Mouse (Mus musculus): ENCODE results near the gene Ckap2l. TPM values are rescaled to one million over a fixed set of nuclear protein-coding genes. Genes with fewer than 3 reads are reported as not detected.

Gene Ckap2l
- total RNA-seq, 2 experiments from 2014 or later, result 0.47 to 0.69 TPM

DNA sequence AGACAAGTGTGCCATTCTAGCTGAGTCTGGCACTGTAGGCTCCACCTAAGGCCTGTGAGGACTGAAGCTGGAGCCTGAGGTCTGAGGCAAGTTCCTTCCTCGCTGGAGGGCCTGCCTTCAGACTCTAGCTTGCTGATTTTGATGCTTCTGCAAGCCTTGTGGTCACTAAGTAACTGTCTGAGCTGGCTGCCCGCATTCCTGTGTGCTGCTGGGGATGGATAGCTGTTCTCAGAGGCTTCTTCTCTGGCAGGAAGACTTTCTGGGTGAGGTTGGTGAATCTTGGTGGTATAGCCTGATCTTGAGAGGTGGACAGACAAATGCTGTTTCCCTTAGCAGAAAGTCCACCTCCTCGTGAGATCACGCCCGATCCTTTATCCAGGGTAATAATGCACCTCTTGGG, 29.3 kb downstream of the Ckap2l start:
- intact Hi-C loops (cut with DNase I), result no loop called here
- DNase-seq, result no peak

DNA sequence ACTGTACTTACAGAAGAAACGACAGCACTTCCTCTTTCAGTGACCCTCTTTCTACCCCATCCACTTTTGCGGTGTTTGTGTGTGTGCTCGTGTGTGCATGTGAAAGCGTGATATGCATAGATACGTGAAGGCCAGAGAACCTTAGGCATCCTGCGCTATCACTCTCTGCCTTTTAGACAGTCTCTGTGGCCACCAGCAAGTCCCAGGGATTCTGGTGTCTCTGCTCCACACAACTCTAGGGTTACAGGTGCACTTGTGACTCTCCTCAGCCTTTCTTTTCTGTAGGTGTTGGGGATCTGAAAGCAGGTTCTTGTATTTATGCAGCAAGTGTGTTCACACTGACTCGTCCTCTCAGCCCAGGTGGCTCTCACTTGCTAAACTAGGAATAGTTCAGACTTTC, 31.7 kb downstream of the Ckap2l start:
- DNase-seq, result no peak
- intact Hi-C loops (cut with DNase I), result no loop called here

DNA sequence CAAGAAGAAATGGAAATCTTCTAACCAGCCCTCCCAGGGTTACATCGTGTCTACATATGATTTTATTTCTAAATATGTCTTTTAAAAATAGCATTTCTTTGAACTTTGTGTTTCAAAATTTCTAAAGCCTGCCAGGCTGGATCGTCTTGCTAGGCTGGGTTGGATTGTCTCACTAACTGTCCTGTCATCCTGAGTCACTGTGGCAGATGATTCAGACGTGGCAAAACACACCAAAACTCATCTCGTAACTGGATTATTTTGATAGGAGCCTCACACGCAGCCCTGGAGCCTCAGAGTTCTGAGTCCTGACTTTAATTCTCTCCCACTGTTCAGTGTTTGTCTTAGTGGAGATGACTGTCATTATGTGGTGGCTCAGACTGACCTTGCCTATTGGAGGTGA, 33.9 kb downstream of the Ckap2l start:
- no peak for DNase-seq
- intact Hi-C loops (cut with DNase I), result no loop called here

DNA sequence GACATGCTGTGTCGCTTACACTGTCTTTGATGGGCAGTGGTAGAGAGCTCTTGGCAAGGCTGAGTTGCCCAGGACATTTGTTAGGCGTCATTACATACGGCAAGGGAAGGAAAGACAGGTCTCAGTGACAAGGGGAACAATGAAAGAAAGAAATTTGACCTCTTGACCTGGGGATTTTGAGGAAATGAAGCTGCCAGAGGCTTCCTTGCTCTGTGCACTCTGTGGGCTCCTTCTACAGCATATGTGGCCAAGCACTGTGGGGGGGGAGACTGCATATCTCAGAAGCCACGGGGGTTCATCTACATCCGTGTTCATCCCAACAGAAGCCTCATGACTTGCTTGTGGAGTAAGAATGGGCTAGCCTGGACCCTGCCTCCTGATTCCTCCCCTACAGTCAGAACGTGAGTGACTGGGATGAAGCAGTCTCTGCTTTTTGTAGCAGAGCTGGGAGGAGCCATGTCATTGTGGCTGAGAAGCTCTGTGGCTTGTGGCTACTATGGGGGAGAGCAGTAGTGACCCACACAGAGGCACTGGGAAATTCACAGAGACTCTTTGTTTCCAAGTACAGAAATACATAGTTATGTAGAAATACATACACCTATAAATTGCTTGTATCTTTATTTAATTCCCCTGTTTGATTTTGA, 35.7 kb downstream of the Ckap2l start:
- no peak for DNase-seq
- intact Hi-C loops (cut with DNase I), result no loop called here

DNA sequence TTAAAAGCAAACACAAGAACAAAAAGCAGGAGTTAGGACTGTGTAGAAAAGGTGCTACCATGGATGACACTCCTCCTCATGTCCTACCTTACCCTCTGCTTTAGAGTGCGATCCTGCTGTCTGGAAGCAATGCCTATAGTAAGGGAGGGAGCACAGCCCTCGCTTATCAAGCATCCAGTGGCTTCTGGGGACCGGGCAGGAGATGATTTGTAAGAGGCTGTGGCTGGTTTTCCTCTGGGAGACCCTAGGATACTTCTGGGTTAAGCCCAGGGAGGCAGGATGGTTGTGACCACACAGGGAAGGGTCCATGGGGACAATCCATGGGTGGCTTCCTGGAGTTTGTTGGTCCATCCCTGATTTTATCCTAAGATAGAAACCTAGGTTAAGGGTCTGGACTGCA, 36.4 kb downstream of the Ckap2l start:
- intact Hi-C loops (cut with DNase I), result no loop called here
- no peak for DNase-seq

DNA sequence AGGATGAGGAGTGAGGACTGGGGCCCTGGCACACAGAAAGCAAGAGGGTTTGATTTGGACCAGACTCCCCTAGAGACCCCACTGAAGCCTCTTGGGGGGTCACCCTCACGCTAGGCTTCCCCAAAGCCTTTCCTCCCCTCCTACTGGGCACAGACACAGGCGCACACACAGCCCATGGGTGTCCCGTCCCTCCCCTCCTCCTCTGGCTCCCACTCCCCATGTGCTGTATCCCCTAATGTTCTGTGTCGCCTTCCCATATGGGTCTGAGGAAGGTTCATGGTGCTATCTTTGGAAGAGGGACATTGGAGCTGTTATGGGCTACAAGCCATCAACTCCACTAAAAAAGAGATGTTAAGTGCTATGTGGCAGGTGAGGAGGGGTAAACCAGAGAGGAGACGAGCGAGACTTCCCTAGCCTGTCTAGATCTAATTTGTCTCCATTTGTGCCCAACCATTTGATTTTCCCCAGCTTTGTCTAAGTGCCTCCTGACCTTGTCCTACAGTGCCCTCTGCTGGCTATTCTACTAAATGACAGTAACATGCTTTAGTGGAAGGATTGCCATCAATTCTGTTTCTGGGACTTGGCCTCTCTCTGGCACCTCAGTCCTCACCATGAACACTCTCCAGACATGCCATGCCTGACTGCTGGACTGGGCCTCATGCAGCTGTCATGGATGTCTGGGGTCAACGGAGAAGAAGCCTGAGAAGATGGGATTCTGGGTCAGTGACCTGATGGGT, 38.4 kb downstream of the Ckap2l start:
- peak in 1 of 2 experiments; percentile 13 for DNase-seq
- intact Hi-C loops (cut with DNase I), result loop anchor here (1.0 to 10.0 kb wide), 2 partner anchors 84 to 314 kb away; partner anchors contain the start of gene Zc3h8

DNA sequence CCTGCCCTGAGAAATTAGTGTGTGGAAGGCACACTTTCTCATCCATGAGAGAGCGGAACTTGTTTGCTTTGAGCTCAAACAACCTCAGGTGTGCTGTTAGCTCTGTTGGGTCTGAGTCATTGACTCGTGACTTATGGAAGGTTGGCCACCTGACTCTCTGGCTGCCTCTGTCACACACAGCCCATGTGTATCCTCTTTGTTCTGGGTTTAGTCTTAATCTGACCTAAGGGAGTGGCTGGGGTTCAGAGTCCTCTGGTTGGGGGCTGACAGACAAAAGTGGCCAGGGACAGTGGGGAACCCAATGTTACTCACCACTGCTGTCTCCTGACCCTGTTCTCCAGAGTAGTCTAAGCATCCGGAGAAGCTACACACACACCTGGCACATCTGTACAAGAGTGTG, 39.0 kb downstream of the Ckap2l start:
- intact Hi-C loops (cut with DNase I), result loop anchor here (10.0 kb wide), 1 partner anchor 313 kb away; the partner anchor contains the start of gene Zc3h8
- DNase-seq, result no peak

DNA sequence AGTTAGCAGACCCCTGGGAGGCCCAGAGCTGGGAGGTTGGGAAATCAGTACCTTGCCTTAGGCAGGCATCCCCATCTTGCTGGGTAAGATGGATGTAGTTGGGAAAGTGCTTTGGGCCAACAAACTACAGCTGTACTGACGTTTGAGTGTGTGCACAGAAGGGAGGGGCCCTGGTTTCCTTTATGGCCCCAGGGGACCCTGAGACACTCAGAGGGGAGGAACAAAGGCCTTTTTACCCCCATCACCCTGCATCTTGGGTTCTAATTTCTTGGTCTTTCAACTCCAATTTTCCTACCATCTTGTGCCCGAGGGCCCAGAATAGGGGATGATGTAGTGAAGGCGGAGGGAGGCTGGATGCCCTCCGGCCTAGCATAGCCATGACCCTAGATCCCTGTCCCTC, 41.0 kb downstream of the Ckap2l start:
- intact Hi-C loops (cut with DNase I), result loop anchor here (10.0 kb wide), 1 partner anchor 311 kb away; the partner anchor contains the start of gene Zc3h8
- DNase-seq, result no peak

DNA sequence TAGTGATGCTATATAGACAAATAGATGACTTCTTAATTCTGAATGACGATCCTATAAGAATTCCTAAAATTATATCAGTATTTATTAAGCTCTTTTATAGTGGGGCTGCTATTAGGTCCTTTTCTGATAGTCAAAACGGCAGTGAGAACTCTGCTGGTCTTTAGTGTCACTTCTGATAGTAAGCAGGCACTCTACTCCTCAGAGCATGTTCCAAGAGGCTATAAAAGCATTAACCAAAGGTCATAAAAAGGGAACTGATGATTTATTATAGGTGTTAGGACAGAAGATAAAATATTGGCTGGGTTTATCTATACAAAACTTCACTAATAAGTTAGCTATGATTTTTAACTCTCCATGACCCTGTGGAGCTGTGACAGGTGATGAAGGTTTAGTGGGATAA, 42.9 kb downstream of the Ckap2l start:
- intact Hi-C loops (cut with DNase I), result loop anchor here (10.0 kb wide), 1 partner anchor 309 kb away; the partner anchor contains the start of gene Zc3h8
- DNase-seq, result no peak

DNA sequence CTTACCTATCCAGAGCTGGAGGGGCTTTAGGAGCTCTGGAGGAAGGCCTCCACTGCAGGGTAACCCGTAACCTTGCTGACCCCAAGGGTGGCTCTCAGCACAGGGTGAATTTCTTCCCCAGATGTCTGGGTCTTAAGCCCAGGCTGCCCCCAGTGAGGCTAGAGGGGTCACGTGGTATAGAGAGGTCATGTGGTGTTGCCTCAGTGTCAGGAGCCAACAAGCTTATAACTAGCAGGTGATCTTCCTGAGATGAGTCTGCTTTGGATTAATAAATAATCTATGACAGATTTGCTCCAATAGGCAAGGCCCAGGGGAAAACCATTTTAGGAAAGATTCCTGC, 43.4 kb downstream of the Ckap2l start:
- intact Hi-C loops (cut with DNase I), result loop anchor here (10.0 kb wide), 1 partner anchor 309 kb away; the partner anchor contains the start of gene Zc3h8
- no peak for DNase-seq

DNA sequence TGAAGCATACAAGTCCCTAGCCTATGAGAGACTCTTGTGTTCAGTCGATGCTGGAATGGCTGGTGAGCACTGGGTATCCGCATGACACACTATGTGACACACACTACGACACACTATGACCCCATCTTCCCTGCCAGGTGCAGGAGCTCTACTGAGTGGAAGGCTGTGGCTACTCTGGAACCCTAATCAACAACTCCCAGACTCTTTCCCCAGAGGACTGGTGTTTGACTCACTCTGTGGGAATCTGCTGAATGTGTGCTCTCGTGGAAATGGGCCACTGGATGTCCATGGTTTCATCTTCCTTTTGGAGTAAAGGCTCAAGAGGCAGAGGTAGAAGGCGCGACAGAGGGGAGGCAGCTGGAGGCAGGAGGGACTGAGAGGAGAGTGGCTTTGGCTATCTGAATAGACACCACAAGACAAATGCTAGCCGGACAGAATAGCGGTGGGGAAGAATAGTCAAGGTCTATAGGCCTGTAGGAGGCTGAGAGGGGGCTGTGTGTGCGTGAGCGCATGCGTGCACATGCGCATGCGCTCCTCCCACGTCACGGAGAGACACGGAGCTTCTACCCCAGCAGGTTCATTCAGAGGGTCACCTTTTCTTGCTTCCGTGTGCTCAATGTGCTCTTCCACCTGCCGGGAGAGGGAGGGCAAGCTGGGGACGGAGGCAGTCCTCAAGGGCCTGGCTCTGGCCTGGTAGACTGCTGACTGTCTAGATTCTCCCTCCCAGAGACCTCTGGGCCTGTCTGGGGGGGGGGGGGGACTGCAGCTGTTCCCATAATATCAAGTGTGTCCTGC, 44.0 kb downstream of the Ckap2l start:
- intact Hi-C loops (cut with DNase I), result loop anchor here (10.0 kb wide), 1 partner anchor 308 kb away; the partner anchor contains the start of gene Zc3h8

DNA sequence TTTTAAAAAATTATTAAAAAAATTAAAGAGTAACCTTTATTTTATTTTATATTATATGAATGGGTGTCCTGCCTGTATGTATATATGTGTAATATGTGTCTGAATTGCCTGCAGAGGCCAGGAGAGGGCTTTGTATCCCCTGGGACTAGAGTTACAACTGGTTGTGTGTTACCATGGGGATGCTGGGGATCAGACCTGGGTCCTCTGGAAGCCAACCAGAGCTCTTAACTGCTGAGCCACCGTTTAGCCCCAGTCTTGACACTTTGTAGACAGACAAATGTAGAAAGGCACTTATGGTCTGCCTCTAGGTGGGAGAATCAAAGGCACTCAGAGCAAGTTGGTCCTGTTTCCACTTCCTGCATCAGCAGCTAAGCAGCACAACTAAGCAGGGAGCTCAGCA, 47.7 kb downstream of the Ckap2l start:
- DNase-seq, result no peak
- intact Hi-C loops (cut with DNase I), result no loop called here

More for the DNA sequence above, 44.0 kb downstream of the Ckap2l start:
- no peak for DNase-seq

DNA sequence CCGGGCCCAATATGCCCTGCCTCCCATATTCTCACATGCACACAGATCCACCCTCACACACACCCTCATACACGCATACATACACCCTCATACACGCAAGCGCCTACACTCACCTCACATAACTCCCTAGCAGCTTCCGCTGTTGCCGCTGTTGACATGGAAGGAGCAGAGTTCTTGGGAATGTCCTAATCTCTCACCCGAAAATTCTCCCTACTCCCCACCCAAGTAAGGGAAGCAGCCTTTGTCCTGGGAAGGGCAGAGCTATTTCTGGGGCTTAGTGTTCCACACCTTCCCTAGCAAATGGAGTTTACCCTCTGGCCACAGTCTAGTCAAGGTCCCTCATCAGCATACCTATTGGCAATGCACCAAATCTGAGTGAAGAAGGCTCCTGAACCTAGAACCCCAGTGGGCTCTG, 49.3 kb downstream of the Ckap2l start:
- intact Hi-C loops (cut with DNase I), result no loop called here
- no peak for DNase-seq

DNA sequence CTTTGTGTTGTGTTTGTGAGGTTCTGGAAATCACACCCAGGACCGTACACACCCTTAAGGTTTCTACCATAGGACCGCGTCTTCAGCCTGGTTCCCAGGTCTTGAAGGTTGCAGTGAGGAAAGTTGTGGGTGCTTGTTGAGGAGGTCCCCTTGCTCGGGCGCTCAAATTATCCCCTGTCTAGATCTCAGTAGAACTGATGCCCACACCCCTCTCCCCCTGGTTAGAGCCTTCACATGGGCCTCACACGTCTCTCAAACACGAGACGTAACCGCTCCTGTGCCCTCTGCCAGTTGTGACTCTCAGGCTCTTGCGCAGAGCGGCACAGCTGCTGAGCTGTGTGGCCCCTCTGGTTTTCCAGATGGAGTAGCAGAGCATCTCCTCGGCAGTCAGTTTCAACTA, 50.1 kb downstream of the Ckap2l start:
- intact Hi-C loops (cut with DNase I), result no loop called here
- no peak for DNase-seq

DNA sequence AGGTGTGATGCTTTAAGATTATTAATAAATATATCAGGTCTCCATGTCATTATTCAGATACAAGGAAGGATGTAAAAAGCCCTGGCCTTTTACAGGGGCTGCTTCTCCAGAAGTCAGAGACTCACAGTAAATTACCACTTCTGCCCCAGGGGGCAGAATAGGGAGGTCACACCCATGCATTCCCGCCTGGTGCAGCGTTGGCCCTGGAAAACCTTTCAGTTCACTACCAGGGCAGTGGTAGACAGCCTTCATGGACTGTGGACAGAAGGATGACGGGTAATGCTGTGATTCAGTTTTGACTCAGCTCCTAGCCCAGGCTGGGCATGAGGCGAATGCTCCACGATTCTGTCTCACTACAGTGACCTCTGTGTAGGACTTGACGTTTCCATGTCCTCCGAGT, 50.6 kb downstream of the Ckap2l start:
- intact Hi-C loops (cut with DNase I), result no loop called here
- no peak for DNase-seq

DNA sequence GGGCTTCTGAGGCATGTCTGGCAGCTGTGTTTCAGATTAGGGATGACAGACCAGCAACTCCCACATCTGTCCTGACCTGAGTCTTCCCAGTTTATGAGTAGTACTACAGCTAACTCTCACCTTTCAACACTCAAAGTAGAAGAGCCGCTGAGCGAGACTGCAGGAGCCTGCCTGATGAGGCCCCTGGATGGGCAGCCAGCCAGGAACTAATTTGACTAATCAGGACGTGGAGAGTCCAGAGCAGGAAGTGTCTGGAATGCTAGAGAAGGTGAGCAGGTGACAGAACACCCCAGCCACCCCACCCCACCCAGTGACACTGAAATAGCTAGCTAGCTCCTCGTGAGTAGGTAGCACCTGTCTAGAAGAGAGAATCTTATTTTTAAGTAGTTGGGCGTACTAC, 51.4 kb downstream of the Ckap2l start:
- intact Hi-C loops (cut with DNase I), result no loop called here

DNA sequence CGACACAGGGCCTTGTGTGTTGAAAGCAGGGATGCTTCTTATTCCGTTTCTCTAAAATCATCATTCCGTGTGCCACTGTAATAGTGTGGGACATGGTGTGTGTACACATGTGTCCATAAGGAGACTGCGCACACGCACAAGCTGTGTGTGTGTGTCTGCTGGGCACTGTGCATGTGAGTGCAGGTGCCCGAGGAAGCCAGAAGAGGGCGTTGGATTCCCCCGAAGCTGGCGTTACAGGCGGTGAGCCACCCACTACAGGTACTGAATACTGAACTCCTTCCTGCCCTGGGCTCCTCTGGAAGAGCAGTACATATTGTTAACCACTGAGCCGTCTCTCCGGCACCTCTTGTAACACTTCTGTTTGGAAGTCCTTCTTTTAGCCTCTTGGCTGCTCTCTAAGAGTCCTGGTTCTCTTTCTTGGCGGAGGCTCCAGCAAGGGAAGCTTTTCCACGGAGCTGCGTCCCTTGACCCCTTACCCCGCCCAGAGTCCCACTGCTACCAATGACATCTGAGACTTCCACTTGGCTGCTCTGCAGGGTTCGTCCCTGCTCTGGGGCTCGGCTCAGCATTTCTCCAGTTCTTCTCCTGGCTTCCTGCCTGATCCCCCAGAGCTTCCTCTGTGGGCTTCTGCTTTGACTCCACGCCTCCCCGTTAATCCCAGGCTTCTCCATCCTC, 52.4 kb downstream of the Ckap2l start:
- DNase-seq, result peak in 1 of 2 experiments; percentile 18
- intact Hi-C loops (cut with DNase I), result no loop called here

More for the DNA sequence above, 51.4 kb downstream of the Ckap2l start:
- DNase-seq, result no peak

DNA sequence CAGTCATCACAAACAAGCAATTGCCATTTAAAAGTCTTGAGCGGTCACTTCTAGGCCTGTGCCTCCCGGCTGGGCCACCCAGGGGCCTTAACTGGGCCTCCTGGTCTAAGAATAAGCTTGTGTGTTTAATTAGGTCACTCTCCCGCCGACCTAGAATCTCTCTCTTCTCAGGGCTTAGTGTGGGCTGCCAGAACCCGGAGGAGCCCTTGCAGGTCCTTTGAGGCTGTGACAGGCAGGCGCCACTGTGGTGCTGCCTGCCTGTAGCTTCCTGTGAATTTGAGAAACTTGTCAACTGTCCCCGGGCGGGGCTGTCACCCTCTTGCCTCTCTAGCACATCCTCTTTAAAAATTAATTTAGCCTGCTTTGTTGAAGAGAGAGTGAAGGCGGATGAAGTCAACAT, 53.2 kb downstream of the Ckap2l start:
- intact Hi-C loops (cut with DNase I), result no loop called here
- no peak for DNase-seq

DNA sequence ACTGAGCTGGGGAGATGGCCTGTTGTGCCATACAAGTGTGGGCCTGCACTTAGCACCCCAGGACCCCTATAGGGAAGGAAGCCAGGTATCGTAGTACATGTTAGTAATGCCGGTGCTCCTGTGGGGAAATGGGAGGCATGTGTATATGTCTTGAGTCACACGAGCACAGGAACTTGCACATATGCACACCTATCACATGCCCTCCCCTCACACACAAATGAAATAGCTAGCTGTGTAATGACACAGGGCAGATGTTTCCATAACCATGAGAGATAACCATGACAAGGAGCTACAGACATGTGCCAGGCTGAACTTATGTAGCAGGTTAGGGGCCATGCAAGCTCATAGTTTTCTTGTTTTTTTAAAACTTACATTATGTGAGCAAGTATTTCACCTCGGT, 54.0 kb downstream of the Ckap2l start:
- intact Hi-C loops (cut with DNase I), result no loop called here

More for the DNA sequence above, 54.0 kb downstream of the Ckap2l start:
- DNase-seq, result no peak

Measured in gastrocnemius, postnatal 36 days (tissue).